Mouse (Mus musculus): ENCODE data around the gene Tle1.

Gene Tle1

GRCm38 (mm10) chr4:72200559-72201409 is at the start of gene Tle1:
Tle1 (minus strand) TSS chr4:72200919.
- peak; percentile 98 for DNase-seq (ENCODE audit: low spot score)

- DNase-seq (ENCODE audit: low spot score): no peak
Observed at GRCm38 (mm10) chr4:72233584-72234219, 33.0 kb upstream of the Tle1 start.

GRCm38 (mm10) chr4:72232206-72232605 is 31.5 kb upstream of the Tle1 start:
- DNase-seq (ENCODE audit: low spot score): no peak

- no peak for DNase-seq (ENCODE audit: low spot score)
Observed at GRCm38 (mm10) chr4:72230832-72231231, 30.1 kb upstream of the Tle1 start.

GRCm38 (mm10) chr4:72221629-72222028 is 20.9 kb upstream of the Tle1 start:
- DNase-seq (ENCODE audit: low spot score): no peak

GRCm38 (mm10) chr4:72204420-72205045 is 3.8 kb upstream of the Tle1 start:
- no peak for DNase-seq (ENCODE audit: low spot score)

- no peak for DNase-seq (ENCODE audit: low spot score)
Observed at GRCm38 (mm10) chr4:72201521-72201991, 837 bp upstream of the Tle1 start.

GRCm38 (mm10) chr4:72199571-72200558 is 854 bp downstream of the Tle1 start:
- DNase-seq (ENCODE audit: low spot score): peak; percentile 45

GRCm38 (mm10) chr4:72198877-72199411 is 1.8 kb downstream of the Tle1 start:
- peak; percentile 48 for DNase-seq (ENCODE audit: low spot score)

GRCm38 (mm10) chr4:72197888-72198605 is 2.7 kb downstream of the Tle1 start:
- DNase-seq (ENCODE audit: low spot score): no peak

GRCm38 (mm10) chr4:72195116-72195835 is 5.4 kb downstream of the Tle1 start:
- no peak for DNase-seq (ENCODE audit: low spot score)

GRCm38 (mm10) chr4:72193276-72193675 is 7.4 kb downstream of the Tle1 start:
- DNase-seq (ENCODE audit: low spot score): no peak

- no peak for DNase-seq (ENCODE audit: low spot score)
Observed at GRCm38 (mm10) chr4:72184476-72184875, 16.2 kb downstream of the Tle1 start.

GRCm38 (mm10) chr4:72182343-72182988 is 18.3 kb downstream of the Tle1 start:
- no peak for DNase-seq (ENCODE audit: low spot score)

GRCm38 (mm10) chr4:72175943-72176342 is 24.8 kb downstream of the Tle1 start:
- DNase-seq (ENCODE audit: low spot score): no peak

- no peak for DNase-seq (ENCODE audit: low spot score)
Observed at GRCm38 (mm10) chr4:72168267-72168666, 32.5 kb downstream of the Tle1 start.

GRCm38 (mm10) chr4:72167761-72168229 is 32.9 kb downstream of the Tle1 start:
- DNase-seq (ENCODE audit: low spot score): no peak

- DNase-seq (ENCODE audit: low spot score): no peak
Observed at GRCm38 (mm10) chr4:72167171-72167570, 33.5 kb downstream of the Tle1 start.

GRCm38 (mm10) chr4:72166561-72166960 is 34.2 kb downstream of the Tle1 start:
- no peak for DNase-seq (ENCODE audit: low spot score)
